In genomic region chr7:125489636-125490035, GRCm38 (mm10) we compare ENCODE assay signal across 15 mouse cellular contexts. TPM values are rescaled to one million over a fixed set of nuclear protein-coding genes. Genes with fewer than 3 reads are reported as not detected.
DNase-seq lines count a peak whose midpoint lies in the region; ATAC-seq and TF ChIP-seq lines count a peak whose summit lies in the region.
"Had no signal": no experiment of that assay in that cellular context is flagged by ENCODE, and none has a peak within 500 bp of the region (broad histone marks: within the 10 kb centered on the region; RNA-seq: fewer than 3 reads in every experiment).

No protein-coding gene starts in this region.

- no peak for TF ChIP-seq EP300 in stomach, postnatal 0 days (optimal IDR thresholded peaks at IDR 0.05)
- TF ChIP-seq EP300 in liver, postnatal 0 days (IDR thresholded peaks at IDR 0.05; ENCODE audit: low read depth) = no peak

- no peak overlapping the region for H3K4me3 ChIP-seq in kidney, embryonic 16.5 days (ENCODE audit: low read length)
- no peak overlapping the region for H3K4me3 ChIP-seq in stomach, embryonic 16.5 days (replicated peaks; ENCODE audit: low read length)
- H3K4me3 ChIP-seq in stomach, postnatal 0 days (ENCODE audit: low read depth, low read length) = no peak overlapping the region
- H3K4me3 ChIP-seq in hindbrain, embryonic 16.5 days (ENCODE audit: low read length) = no peak overlapping the region
- no peak overlapping the region for H3K4me3 ChIP-seq in liver, postnatal 0 days (ENCODE audit: low read depth, low read length)
- no peak overlapping the region for H3K4me3 ChIP-seq in midbrain, embryonic 15.5 days

- TF ChIP-seq CTCF in stomach, postnatal 0 days (IDR thresholded peaks at IDR 0.05; ENCODE audit: low read depth) = no peak
- TF ChIP-seq CTCF in liver, postnatal 0 days (IDR thresholded peaks at IDR 0.05; ENCODE audit: low read depth) = no peak

- peaks cover 12% of the 10 kb centered on the region for H3K4me1 ChIP-seq in kidney, embryonic 16.5 days (ENCODE audit: insufficient read depth, low read length)
- peaks cover 19% of the 10 kb centered on the region for H3K4me1 ChIP-seq in stomach, embryonic 16.5 days (ENCODE audit: control insufficient read depth, insufficient read depth, low read length)
- peaks cover 5% of the 10 kb centered on the region; the same call in 1 of the 2 replicates for H3K4me1 ChIP-seq in stomach, postnatal 0 days (replicated peaks; ENCODE audit: control insufficient read depth, insufficient read depth)
- peaks cover 14% of the 10 kb centered on the region for H3K4me1 ChIP-seq in hindbrain, embryonic 16.5 days (ENCODE audit: control insufficient read depth, insufficient read depth, low read depth, low read length)
- H3K4me1 ChIP-seq in liver, postnatal 0 days (ENCODE audit: insufficient read depth) = peaks cover 37% of the 10 kb centered on the region
- H3K4me1 ChIP-seq in midbrain, embryonic 15.5 days = peaks cover 24% of the 10 kb centered on the region

- H3K27ac ChIP-seq in kidney, embryonic 16.5 days (ENCODE audit: low read length) = no peak overlapping the region
- H3K27ac ChIP-seq in stomach, embryonic 16.5 days (ENCODE audit: low read length) = no peak overlapping the region
- H3K27ac ChIP-seq in stomach, postnatal 0 days (replicated peaks) = no peak overlapping the region
- no peak overlapping the region for H3K27ac ChIP-seq in hindbrain, embryonic 16.5 days (ENCODE audit: low read depth, low read length)
- H3K27ac ChIP-seq in liver, postnatal 0 days (ENCODE audit: low read depth) = no peak overlapping the region
- no peak overlapping the region for H3K27ac ChIP-seq in midbrain, embryonic 15.5 days
- H3K27ac ChIP-seq: neural tube, embryonic 12.5 days had no signal

- 88% methylated on average over 2 of the region's 2 CpGs for WGBS in kidney, embryonic 16.5 days
- 83% methylated on average over 2 of the region's 2 CpGs for WGBS in stomach, embryonic 16.5 days
- WGBS in stomach, postnatal 0 days = 85% methylated on average over 2 of the region's 2 CpGs
- 87% methylated on average over 2 of the region's 2 CpGs for WGBS in hindbrain, embryonic 16.5 days
- 75% methylated on average over 2 of the region's 2 CpGs for WGBS in liver, postnatal 0 days (ENCODE audit: insufficient replicate concordance)
- WGBS in midbrain, embryonic 15.5 days = 86% methylated on average over 2 of the region's 2 CpGs

- H3K27me3 ChIP-seq in kidney, embryonic 16.5 days (ENCODE audit: insufficient read depth, low read length) = no peaks in the 10 kb centered on the region
- H3K27me3 ChIP-seq in stomach, embryonic 16.5 days (ENCODE audit: control insufficient read depth, insufficient read depth, low read length) = no peaks in the 10 kb centered on the region
- no peaks in the 10 kb centered on the region for H3K27me3 ChIP-seq in stomach, postnatal 0 days (ENCODE audit: control insufficient read depth, insufficient read depth, low read length)
- no peaks in the 10 kb centered on the region for H3K27me3 ChIP-seq in hindbrain, embryonic 16.5 days (replicated peaks; ENCODE audit: control insufficient read depth, insufficient read depth, low read length)
- no peaks in the 10 kb centered on the region for H3K27me3 ChIP-seq in liver, postnatal 0 days (ENCODE audit: insufficient read depth, low read length)
- no peaks in the 10 kb centered on the region for H3K27me3 ChIP-seq in midbrain, embryonic 15.5 days (replicated peaks)
- H3K27me3 ChIP-seq: neural tube, embryonic 12.5 days had no signal

- H3K4me2 ChIP-seq in kidney, embryonic 16.5 days (replicated peaks; ENCODE audit: low read depth, low read length) = no peak overlapping the region
- H3K4me2 ChIP-seq in stomach, embryonic 16.5 days (ENCODE audit: low read depth, low read length) = no peak overlapping the region
- H3K4me2 ChIP-seq in stomach, postnatal 0 days (replicated peaks; ENCODE audit: low read depth) = no peak overlapping the region
- no peak overlapping the region for H3K4me2 ChIP-seq in hindbrain, embryonic 16.5 days (ENCODE audit: low read length)
- peak overlapping the region; percentile 77; the same call in 1 of the 2 replicates for H3K4me2 ChIP-seq in liver, postnatal 0 days (ENCODE audit: low read depth, low read length)
- H3K4me2 ChIP-seq in midbrain, embryonic 15.5 days = no peak overlapping the region

- DNase-seq in kidney, postnatal 14 days = no peak
- no peak for DNase-seq in stomach, postnatal 0 days (ENCODE audit: low spot score)
- no peak for DNase-seq in liver, postnatal 0 days
- DNase-seq: cerebellum, adult 9-10 months; gastrocnemius, postnatal 14 days; heart, postnatal 10 days; kidney, adult 9 months; layer of hippocampus, postnatal 36 days; left cerebral cortex, postnatal 4 days; lung, adult 2 months had no signal

- peaks cover 6% of the 10 kb centered on the region; the same call in 1 of the 2 replicates for H3K36me3 ChIP-seq in kidney, embryonic 16.5 days (ENCODE audit: insufficient read depth, low read length)
- no peaks in the 10 kb centered on the region for H3K36me3 ChIP-seq in stomach, embryonic 16.5 days (ENCODE audit: control insufficient read depth, insufficient read depth, low read length)
- H3K36me3 ChIP-seq in stomach, postnatal 0 days (ENCODE audit: control insufficient read depth, insufficient read depth, low read length) = peaks cover 4% of the 10 kb centered on the region; the same call in 1 of the 2 replicates
- no peaks in the 10 kb centered on the region; the same call in 1 of the 2 replicates for H3K36me3 ChIP-seq in hindbrain, embryonic 16.5 days (ENCODE audit: control insufficient read depth, insufficient read depth, low read length)
- peaks cover 17% of the 10 kb centered on the region for H3K36me3 ChIP-seq in liver, postnatal 0 days (replicated peaks; ENCODE audit: insufficient read depth, low read length)
- no peaks in the 10 kb centered on the region for H3K36me3 ChIP-seq in midbrain, embryonic 15.5 days (replicated peaks)

- no peak for ATAC-seq in kidney, embryonic 16.5 days (ENCODE audit: low FRiP score, low TSS enrichment)
- no peak for ATAC-seq in stomach, embryonic 16.5 days (ENCODE audit: insufficient read depth, low FRiP score)
- ATAC-seq in stomach, postnatal 0 days (ENCODE audit: low FRiP score, low TSS enrichment) = no peak
- ATAC-seq in hindbrain, embryonic 16.5 days = no peak
- no peak for ATAC-seq in liver, postnatal 0 days
- no peak for ATAC-seq in midbrain, embryonic 15.5 days (replicated peaks)

- peak overlapping the region; percentile 46 for H3K9ac ChIP-seq in kidney, embryonic 16.5 days (replicated peaks; ENCODE audit: low read length)
- H3K9ac ChIP-seq in stomach, embryonic 16.5 days (ENCODE audit: low read length) = 0 out of 2 replicates have a peak overlapping the region, but pooled peaks have one; percentile 12
- H3K9ac ChIP-seq in stomach, postnatal 0 days (ENCODE audit: low read length) = no peak overlapping the region
- H3K9ac ChIP-seq in hindbrain, embryonic 16.5 days (ENCODE audit: low read depth, low read length) = 0 out of 2 replicates have a peak overlapping the region, but pooled peaks have one; percentile 1
- H3K9ac ChIP-seq in liver, postnatal 0 days (replicated peaks) = no peak overlapping the region; the same call in 1 of the 2 replicates
- no peak overlapping the region for H3K9ac ChIP-seq in midbrain, embryonic 15.5 days
- H3K9ac ChIP-seq: neural tube, embryonic 12.5 days had no signal

- H3K9me3 ChIP-seq in kidney, embryonic 16.5 days (ENCODE audit: low read length) = no peaks in the 10 kb centered on the region
- H3K9me3 ChIP-seq in stomach, embryonic 16.5 days (replicated peaks; ENCODE audit: control insufficient read depth, low read length) = no peaks in the 10 kb centered on the region
- no peaks in the 10 kb centered on the region for H3K9me3 ChIP-seq in stomach, postnatal 0 days (ENCODE audit: control insufficient read depth, low read length)
- H3K9me3 ChIP-seq in hindbrain, embryonic 16.5 days (ENCODE audit: control insufficient read depth, low read length) = no peaks in the 10 kb centered on the region
- no peaks in the 10 kb centered on the region for H3K9me3 ChIP-seq in liver, postnatal 0 days (ENCODE audit: low read length)
- H3K9me3 ChIP-seq in midbrain, embryonic 15.5 days = no peaks in the 10 kb centered on the region
- H3K9me3 ChIP-seq: neural tube, embryonic 12.5 days had no signal

RNA-seq across cellular contexts. Expression of gene Nsmce1, which starts 1.8 kb away (rescaled TPM):
- polyA plus RNA-seq in kidney, embryonic 16.5 days (2015; fragmentation: Nextera tagmentation; extraction: Ambion mirVana) = 131 and 137 TPM in 2 replicates
- 103 and 104 TPM in 2 replicates for polyA plus RNA-seq in stomach, embryonic 16.5 days (2015; fragmentation: Nextera tagmentation; extraction: Ambion mirVana)
- 77.0 and 77.9 TPM in 2 replicates for polyA plus RNA-seq in stomach, postnatal 0 days (2015; fragmentation: Nextera tagmentation; extraction: Ambion mirVana)
- 85.4 and 91.2 TPM in 2 replicates for polyA plus RNA-seq in hindbrain, embryonic 16.5 days (2015; fragmentation: Nextera tagmentation; extraction: Ambion mirVana)
- polyA plus RNA-seq in liver, postnatal 0 days (2015; fragmentation: Nextera tagmentation; extraction: Ambion mirVana) = 47.6 and 49.2 TPM in 2 replicates
- 88.3 and 92.3 TPM in 2 replicates for polyA plus RNA-seq in midbrain, embryonic 15.5 days (2015; fragmentation: Nextera tagmentation; extraction: Ambion mirVana)

RNA-seq across cellular contexts. Expression of gene Kdm8, which starts 45.2 kb away (rescaled TPM):
- polyA plus RNA-seq in kidney, embryonic 16.5 days (2015; fragmentation: Nextera tagmentation; extraction: Ambion mirVana) = 13.3 and 14.1 TPM in 2 replicates
- polyA plus RNA-seq in stomach, embryonic 16.5 days (2015; fragmentation: Nextera tagmentation; extraction: Ambion mirVana) = 8.2 and 8.7 TPM in 2 replicates
- 3.4 and 3.8 TPM in 2 replicates for polyA plus RNA-seq in stomach, postnatal 0 days (2015; fragmentation: Nextera tagmentation; extraction: Ambion mirVana)
- 5.2 TPM in 2 replicates for polyA plus RNA-seq in hindbrain, embryonic 16.5 days (2015; fragmentation: Nextera tagmentation; extraction: Ambion mirVana)
- polyA plus RNA-seq in liver, postnatal 0 days (2015; fragmentation: Nextera tagmentation; extraction: Ambion mirVana) = 2.1 and 2.8 TPM in 2 replicates
- polyA plus RNA-seq in midbrain, embryonic 15.5 days (2015; fragmentation: Nextera tagmentation; extraction: Ambion mirVana) = 5.1 and 5.2 TPM in 2 replicates

Comparison
In these comparisons a context has a peak if more than half of its experiments do, and no peak if none do; other contexts are left out.
1. H3K9ac ChIP-seq: peak in kidney, embryonic 16.5 days (single experiment), stomach, embryonic 16.5 days (single experiment) and hindbrain, embryonic 16.5 days (single experiment); none in stomach, postnatal 0 days (single experiment), liver, postnatal 0 days (single experiment) and midbrain, embryonic 15.5 days (single experiment).